Mouse (Mus musculus): ENCODE results near the gene Gm10322.

Gene Gm10322

DNA sequence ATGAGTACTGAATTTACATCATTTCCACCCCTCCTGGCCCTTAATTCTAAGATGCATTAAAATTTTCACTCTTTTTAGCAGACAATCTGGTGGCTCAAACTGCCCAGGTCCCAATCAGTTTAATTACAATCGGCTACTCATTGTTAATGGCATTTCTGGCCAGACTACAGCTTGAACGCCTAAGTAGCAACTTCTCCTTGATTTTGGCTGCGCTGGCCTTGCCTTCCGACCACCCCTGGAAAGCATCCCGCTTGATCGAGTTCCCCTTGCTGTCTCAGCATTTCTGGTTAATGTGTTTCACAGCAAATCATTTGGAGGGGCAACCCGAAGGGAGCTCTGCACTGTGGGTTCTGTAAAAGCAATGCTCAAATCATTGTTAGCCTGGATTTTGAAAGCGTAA is 13.8 kb upstream of the Gm10322 start:
- DNase-seq (ENCODE audit: low spot score), result peak; percentile 20

- no peak for DNase-seq (ENCODE audit: low spot score)
These were observed 13.0 kb upstream of the Gm10322 start for GRCm38 (mm10) chr10:59602891-59603290.

- DNase-seq (ENCODE audit: low spot score), result peak; percentile 45
These were observed 12.0 kb upstream of the Gm10322 start for GRCm38 (mm10) chr10:59603843-59604242.

GRCm38 (mm10) chr10:59604879-59605464 is 10.9 kb upstream of the Gm10322 start:
- DNase-seq (ENCODE audit: low spot score), result no peak

DNA sequence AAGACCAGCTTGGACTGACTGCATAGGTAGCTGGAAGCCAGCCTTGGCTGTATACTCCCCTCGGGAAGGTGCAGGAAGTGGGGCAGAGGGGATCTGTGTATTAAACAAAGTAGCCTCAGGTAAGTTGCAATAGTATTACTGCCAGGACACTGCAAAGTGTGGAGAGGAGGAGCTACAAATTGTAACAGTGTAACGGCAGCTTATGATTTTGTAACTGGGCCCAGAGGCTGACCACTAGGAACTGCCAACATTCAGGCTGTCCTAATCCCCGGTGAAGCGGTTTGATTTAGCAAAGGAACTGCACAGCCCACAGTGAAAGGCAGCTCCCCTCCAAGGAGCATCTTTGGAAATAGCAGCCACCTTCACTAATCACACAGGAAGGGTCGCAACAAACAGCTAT is 2.6 kb upstream of the Gm10322 start:
- no peak for DNase-seq (ENCODE audit: low spot score)

DNA sequence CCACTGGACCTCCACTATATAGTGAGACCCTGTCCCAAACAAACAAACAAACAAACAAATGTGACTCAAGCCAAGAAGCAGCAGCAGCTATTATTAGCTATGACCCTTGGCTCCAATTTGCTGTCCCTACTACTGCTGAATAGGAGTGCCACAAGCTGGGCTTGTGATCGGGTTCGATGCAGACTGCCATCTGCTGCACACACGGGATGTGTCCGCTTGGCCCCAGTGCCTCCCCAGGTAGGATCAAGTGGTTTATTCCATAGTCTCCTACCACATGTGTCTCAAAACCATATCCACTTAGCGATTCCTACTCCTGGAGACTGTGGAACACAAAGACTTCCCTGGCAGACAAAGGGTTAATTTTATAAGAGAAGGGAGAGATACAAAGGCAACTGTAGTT is 1.7 kb upstream of the Gm10322 start:
- no peak for DNase-seq (ENCODE audit: low spot score)

DNA sequence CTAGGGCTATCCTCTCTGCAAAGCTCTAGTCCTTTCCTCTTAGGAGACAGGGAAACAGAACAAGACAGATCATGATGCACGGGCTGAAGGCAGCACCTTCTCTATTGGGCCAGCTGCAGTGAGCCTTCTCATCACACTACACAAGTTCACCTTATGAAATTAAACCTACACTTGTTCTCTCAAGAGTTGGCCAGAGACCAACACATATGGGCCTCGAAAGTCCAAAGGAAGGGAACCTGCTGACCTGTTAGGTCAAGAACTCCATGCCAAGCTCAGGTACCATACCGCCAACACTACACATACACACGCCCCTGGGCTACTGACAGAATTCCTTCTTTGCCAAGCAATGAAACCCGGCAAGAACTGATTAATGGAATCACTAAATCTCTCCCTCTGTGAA is 452 bp upstream of the Gm10322 start:
- peak; percentile 15 for DNase-seq (ENCODE audit: low spot score)

GRCm38 (mm10) chr10:59616522-59616921 is 659 bp downstream of the Gm10322 start, which contains the start of gene Mcu:
Mcu (minus strand) TSS chr10:59616692.
- peak; percentile 98 for DNase-seq (ENCODE audit: low spot score)

DNA sequence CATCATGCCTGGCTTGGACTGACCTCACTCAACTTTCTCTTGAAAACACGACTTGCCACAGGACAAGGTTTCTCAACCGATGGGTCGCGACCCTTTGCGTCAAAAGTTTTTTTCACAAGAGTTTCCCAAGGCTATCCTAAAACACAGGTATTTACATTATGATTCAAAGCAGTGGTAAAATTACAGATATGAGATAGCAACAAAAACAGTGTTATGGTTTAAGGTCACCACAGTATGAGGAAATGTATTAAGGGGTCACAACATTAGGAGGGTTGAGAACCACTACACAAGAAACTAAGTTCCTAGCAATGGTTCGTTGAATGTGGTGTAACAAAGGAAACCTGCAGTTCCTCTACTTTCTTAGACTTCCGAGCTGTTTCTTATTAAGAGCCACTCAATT is 1.9 kb downstream of the Gm10322 start:
- DNase-seq (ENCODE audit: low spot score), result no peak

- DNase-seq (ENCODE audit: low spot score), result no peak
These were observed 5.5 kb downstream of the Gm10322 start for GRCm38 (mm10) chr10:59621355-59621754.

- DNase-seq (ENCODE audit: low spot score), result no peak
These were observed 7.6 kb downstream of the Gm10322 start for GRCm38 (mm10) chr10:59623496-59623895.

GRCm38 (mm10) chr10:59628641-59629505 is 13.0 kb downstream of the Gm10322 start:
- no peak for DNase-seq (ENCODE audit: low spot score)

DNA sequence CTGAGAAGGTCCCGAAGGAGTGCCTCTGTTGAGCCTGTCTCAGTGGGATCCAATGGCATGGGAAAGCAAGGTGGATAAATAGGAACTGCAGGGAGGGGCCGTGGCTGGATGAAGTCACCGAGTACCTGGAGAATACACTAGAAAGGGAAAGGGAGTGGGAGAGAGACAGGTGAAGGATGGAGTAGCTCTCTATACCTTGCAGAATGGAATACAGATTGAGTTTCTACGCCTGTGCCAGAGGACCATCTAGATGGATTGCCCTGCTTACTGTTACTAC is 13.6 kb downstream of the Gm10322 start:
- no peak for DNase-seq (ENCODE audit: low spot score)

DNA sequence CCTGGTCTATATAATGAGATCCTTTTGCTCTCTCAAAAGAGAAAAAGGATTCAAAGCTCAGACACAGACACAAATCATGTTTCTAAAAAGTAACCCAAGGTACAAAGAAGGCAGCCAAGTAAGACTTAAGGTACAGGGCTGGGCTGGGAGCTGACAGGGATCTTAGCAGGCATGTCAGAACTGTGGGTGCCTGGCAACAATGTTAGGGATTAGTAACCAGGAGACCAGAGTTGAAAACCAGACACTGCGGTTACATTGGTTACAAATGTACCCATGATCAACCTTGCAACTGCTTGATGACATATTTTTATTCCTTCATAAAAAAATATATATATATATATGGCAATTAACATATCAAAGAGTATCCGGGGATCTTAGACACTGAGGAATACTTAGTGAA is 20.2 kb downstream of the Gm10322 start:
- no peak for DNase-seq (ENCODE audit: low spot score)

GRCm38 (mm10) chr10:59636751-59637533 is 21.1 kb downstream of the Gm10322 start:
- no peak for DNase-seq (ENCODE audit: low spot score)

DNA sequence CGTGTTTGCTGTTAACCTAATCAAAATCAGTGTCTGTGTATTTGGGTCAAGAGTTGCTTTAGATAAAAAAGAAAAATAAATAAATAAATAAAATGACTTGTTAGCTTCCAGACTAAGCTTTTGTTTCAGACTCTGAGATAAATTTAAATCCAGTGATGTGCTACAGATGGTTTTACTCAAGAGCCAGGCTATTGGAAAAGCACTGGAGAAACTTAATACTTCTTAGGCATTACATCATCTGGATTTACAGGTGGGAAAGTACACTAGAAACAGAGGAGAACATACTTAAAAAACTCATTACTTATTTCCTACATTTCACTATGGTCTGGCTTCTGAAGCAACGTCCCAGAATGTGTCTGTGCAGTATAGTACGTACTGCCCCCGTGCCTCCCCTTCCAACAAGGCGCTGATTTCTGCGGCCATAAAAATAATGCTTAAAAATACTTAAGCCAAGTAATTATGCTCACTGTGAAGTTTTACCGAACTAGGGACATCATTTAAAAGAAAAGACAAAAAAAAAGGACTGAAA is 21.8 kb downstream of the Gm10322 start:
- DNase-seq (ENCODE audit: low spot score), result no peak

- no peak for DNase-seq (ENCODE audit: low spot score)
These were observed 22.7 kb downstream of the Gm10322 start for GRCm38 (mm10) chr10:59638576-59638975.

GRCm38 (mm10) chr10:59642659-59643377 is 27.0 kb downstream of the Gm10322 start:
- no peak for DNase-seq (ENCODE audit: low spot score)

GRCm38 (mm10) chr10:59643645-59644044 is 27.8 kb downstream of the Gm10322 start:
- DNase-seq (ENCODE audit: low spot score), result no peak

DNA sequence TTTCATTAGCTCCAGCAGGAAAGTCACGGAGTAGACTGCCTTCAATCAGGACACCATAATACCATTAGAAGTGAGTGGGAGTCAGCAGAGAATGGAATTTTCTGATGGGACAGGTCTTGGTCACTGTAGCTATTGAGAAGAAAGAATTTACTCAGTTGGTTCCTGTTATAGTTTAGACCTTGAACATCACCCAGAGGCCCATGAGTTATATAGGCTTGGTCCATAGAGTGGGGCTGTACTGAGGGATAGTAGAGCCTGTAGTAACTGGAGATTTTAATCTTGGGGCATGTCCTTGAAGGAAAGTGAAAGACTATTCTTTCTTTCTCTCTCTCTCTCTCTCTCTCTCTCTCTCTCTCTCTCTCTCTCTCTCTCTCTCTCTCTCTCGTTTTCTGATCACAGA is 28.8 kb downstream of the Gm10322 start:
- no peak for DNase-seq (ENCODE audit: low spot score)

GRCm38 (mm10) chr10:59645153-59645552 is 29.3 kb downstream of the Gm10322 start:
- DNase-seq (ENCODE audit: low spot score), result no peak

DNA sequence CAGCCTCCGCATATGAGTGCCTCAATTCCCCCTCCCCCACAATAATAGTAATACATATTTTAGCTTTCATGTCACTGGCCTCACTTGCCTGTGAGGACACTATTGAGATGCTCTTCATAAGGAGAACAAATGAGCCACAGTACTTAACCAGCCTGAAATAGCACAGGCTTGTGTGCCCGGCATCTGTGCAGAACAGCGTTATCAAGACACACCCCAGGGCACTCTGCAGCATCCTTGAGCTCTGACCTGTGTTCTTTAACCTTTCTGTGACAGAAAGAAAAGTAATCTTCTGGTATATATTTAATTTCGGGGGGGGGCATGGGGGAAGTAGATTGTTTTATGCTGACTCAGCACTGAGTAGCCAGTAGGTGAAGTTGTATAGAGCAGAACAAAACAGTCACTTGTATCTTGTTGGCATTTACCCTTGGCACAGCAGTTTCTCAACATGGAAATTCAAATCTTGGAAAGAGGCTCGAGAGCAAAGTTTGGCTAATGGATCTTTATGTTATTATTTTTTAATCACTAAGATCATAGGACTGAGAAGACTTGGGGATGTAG is 31.0 kb downstream of the Gm10322 start:
- no peak for DNase-seq (ENCODE audit: low spot score)
